ENCODE assay signal across 8 mouse cellular contexts in the genomic region with DNA sequence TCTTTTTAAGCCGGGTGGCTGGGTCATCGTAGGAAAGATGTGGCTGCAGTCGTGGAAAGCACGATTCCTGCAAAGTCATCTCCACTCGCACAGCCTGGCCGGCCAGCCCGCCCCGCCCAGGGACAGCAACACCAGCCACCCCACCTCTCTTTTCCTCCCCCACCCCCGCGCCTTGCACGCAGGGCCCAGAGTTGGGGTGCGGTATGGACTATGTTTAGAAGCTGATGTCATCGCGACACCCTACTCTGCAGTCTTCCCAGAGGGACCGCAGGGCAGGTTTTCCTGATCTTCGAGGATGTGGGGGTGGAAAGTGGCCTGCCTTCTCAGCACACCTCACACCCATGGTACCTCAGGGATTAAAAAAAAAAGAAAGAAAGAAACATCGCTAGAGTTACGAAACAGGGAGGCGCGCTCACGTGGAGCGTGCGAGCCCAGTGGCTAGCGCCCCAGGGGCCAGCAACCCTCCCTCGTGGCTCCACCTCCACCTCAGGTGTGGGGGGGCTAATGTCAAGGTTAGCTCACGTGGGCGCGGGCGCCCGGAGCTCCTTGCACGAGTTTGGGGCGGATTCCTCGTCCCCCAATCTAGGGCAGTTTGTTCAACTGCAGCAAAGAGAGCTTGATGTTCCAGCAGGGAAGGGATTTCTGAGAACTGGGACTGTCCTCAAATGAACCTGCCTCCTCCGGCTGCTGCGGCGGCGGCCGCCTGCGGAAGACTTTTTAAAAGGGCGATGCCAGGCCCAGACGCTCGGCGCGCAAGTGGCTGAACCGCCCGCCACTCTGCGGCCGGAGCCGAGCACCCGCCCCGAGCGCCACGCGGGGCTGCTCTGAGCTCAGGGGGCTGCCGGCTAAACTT. TPM values are rescaled to one million over a fixed set of nuclear protein-coding genes. Genes with fewer than 3 reads are reported as not detected.
A peak's percentile ranks its signal among the peaks of the same experiment; 100 is the strongest.
DNase-seq lines count a peak whose midpoint lies in the region; ATAC-seq and TF ChIP-seq lines count a peak whose summit lies in the region.

No protein-coding gene starts in this region.

- peak overlapping the region; percentile 82 for H3K4me3 ChIP-seq in E14TG2a.4 (replicated peaks; ENCODE audit: low read length)
- H3K4me3 ChIP-seq in forebrain, embryonic 15.5 days: peak overlapping the region; percentile 45
- peak overlapping the region; percentile 41 for H3K4me3 ChIP-seq in neural tube, embryonic 13.5 days

- H3K27ac ChIP-seq in forebrain, embryonic 15.5 days (replicated peaks): no peak overlapping the region
- no peak overlapping the region for H3K27ac ChIP-seq in neural tube, embryonic 13.5 days (replicated peaks)

- WGBS in forebrain, embryonic 15.5 days: under 1% methylated on average over 55 of the region's 55 CpGs
- under 1% methylated on average over 55 of the region's 55 CpGs for WGBS in neural tube, embryonic 13.5 days

- DNase-seq in cerebellum, adult 11 months: peak; percentile 85
- peak; percentile 93 to 94 for DNase-seq in heart, postnatal 14 days
- DNase-seq in layer of hippocampus, adult 18-20 months (ENCODE audit: low spot score in 2 of 2): peak; percentile 82 to 91
- peak; percentile 95 to 97 for DNase-seq in lung, adult 18-20 months
- DNase-seq in telencephalon, adult 2 months (ENCODE audit: low read depth, low spot score): peak; percentile 96

- H3K9ac ChIP-seq in forebrain, embryonic 15.5 days (replicated peaks): peak overlapping the region; percentile 41
- H3K9ac ChIP-seq in neural tube, embryonic 13.5 days: peak overlapping the region; percentile 67

- no peak for TF ChIP-seq CTCF in E14TG2a.4 (conservative IDR thresholded peaks at IDR 0.05; ENCODE audit: low read length)

- ATAC-seq in forebrain, embryonic 15.5 days (replicated peaks): peak; percentile 55
- peak; percentile 32 for ATAC-seq in neural tube, embryonic 13.5 days (ENCODE audit: low read depth)

- no peaks in the 10 kb centered on the region for H3K9me3 ChIP-seq in E14TG2a.4 (ENCODE audit: low read length)
- H3K9me3 ChIP-seq in forebrain, embryonic 15.5 days: no peaks in the 10 kb centered on the region
- no peaks in the 10 kb centered on the region for H3K9me3 ChIP-seq in neural tube, embryonic 13.5 days

- H3K27me3 ChIP-seq in E14TG2a.4 (ENCODE audit: insufficient read depth, low read length): no peaks in the 10 kb centered on the region
- H3K27me3 ChIP-seq in forebrain, embryonic 15.5 days: peaks cover 35% of the 10 kb centered on the region
- peaks cover 79% of the 10 kb centered on the region for H3K27me3 ChIP-seq in neural tube, embryonic 13.5 days

- peaks cover 3% of the 10 kb centered on the region; the same call in 1 of the 2 replicates for H3K36me3 ChIP-seq in E14TG2a.4 (ENCODE audit: insufficient read depth, low read length)
- no peaks in the 10 kb centered on the region for H3K36me3 ChIP-seq in forebrain, embryonic 15.5 days
- no peaks in the 10 kb centered on the region for H3K36me3 ChIP-seq in neural tube, embryonic 13.5 days

- H3K4me1 ChIP-seq in E14TG2a.4 (replicated peaks; ENCODE audit: low read depth, low read length): peaks cover 62% of the 10 kb centered on the region
- H3K4me1 ChIP-seq in forebrain, embryonic 15.5 days: peaks cover 40% of the 10 kb centered on the region
- H3K4me1 ChIP-seq in neural tube, embryonic 13.5 days (replicated peaks): peaks cover 37% of the 10 kb centered on the region

- peak overlapping the region; percentile 91 for H3K4me2 ChIP-seq in forebrain, embryonic 15.5 days (replicated peaks)
- H3K4me2 ChIP-seq in neural tube, embryonic 13.5 days: peak overlapping the region; percentile 72

- intact Hi-C loops in heart, postnatal 14 days (cut with DNase I): loop anchor here (1.0 to 2.0 kb wide), 5 partner anchors 78 to 219 kb away; no protein-coding TSS in a partner anchor

RNA-seq across cellular contexts. Expression of gene Klf9, which starts 5.5 kb away (rescaled TPM):
- 2.4 and 2.5 TPM in 2 replicates for polyA plus RNA-seq in forebrain, embryonic 15.5 days (2015; fragmentation: Nextera tagmentation; extraction: Ambion mirVana)
- total RNA-seq in heart, postnatal 14 days (2021): 100 to 1,000 TPM; 137 to 150 TPM
- total RNA-seq in layer of hippocampus, adult 18-20 months (2021): 100 to 1,000 TPM; 163 to 172 TPM
- 1.5 and 2.1 TPM in 2 replicates for polyA plus RNA-seq in neural tube, embryonic 13.5 days (2015; fragmentation: Nextera tagmentation; extraction: Ambion mirVana)
